ENCODE assay signal across 15 mouse cellular contexts in genomic region chr19:5827044-5827443, GRCm38 (mm10). TPM values are rescaled to one million over a fixed set of nuclear protein-coding genes. Genes with fewer than 3 reads are reported as not detected.
DNase-seq lines count a peak whose midpoint lies in the region; ATAC-seq and TF ChIP-seq lines count a peak whose summit lies in the region.
"Had no signal": no experiment of that assay in that cellular context is flagged by ENCODE, and none has a peak within 500 bp of the region (broad histone marks: within the 10 kb centered on the region; RNA-seq: fewer than 3 reads in every experiment).

No protein-coding gene starts in this region.

- H3K36me3 ChIP-seq in heart, adult 2 months (ENCODE audit: control insufficient read depth, insufficient read depth, low read length): peaks cover 57% of the 10 kb centered on the region
- H3K36me3 ChIP-seq in kidney, adult 2 months (ENCODE audit: control insufficient read depth, insufficient read depth, low read length): peaks cover 7% of the 10 kb centered on the region; the same call in 1 of the 2 replicates
- H3K36me3 ChIP-seq in midbrain, embryonic 15.5 days (replicated peaks): no peaks in the 10 kb centered on the region
- H3K36me3 ChIP-seq in midbrain, embryonic 14.5 days (ENCODE audit: control insufficient read depth, insufficient read depth, low read length): no peaks in the 10 kb centered on the region
- H3K36me3 ChIP-seq: forebrain, embryonic 10.5 days; neural tube, embryonic 12.5 days had no signal

- no peak for TF ChIP-seq CTCF in heart, adult 2 months (IDR thresholded peaks at IDR 0.05)
- no peak for TF ChIP-seq CTCF in kidney, adult 2 months (conservative IDR thresholded peaks at IDR 0.05; ENCODE audit: insufficient read depth, insufficient read length, low read depth, low read length)

- ATAC-seq in midbrain, embryonic 15.5 days (replicated peaks): no peak
- no peak for ATAC-seq in midbrain, embryonic 14.5 days (ENCODE audit: low FRiP score, low TSS enrichment)

- no peak for DNase-seq in heart, adult 2 months
- no peak for DNase-seq in heart, postnatal 10 days
- no peak for DNase-seq in kidney, adult 2 months
- no peak for DNase-seq in kidney, postnatal 25 days
- no peak for DNase-seq in midbrain, embryonic 14.5 days
- DNase-seq in thymus, postnatal 10 days (ENCODE audit: low spot score in 2 of 2): no peak
- DNase-seq in ovary, postnatal 36 days (ENCODE audit: low spot score): no peak
- DNase-seq: B cell, adult 2 months; cerebellum, adult 9-10 months; thymus, postnatal 14 days had no signal

- H3K9ac ChIP-seq in heart, adult 2 months (ENCODE audit: low read depth, low read length): peak overlapping the region; percentile 21
- no peak overlapping the region for H3K9ac ChIP-seq in midbrain, embryonic 15.5 days
- no peak overlapping the region for H3K9ac ChIP-seq in midbrain, embryonic 14.5 days (replicated peaks; ENCODE audit: low read length)
- H3K9ac ChIP-seq: neural tube, embryonic 12.5 days had no signal

- no peak overlapping the region for H3K4me3 ChIP-seq in heart, adult 2 months
- no peak overlapping the region for H3K4me3 ChIP-seq in kidney, adult 2 months (ENCODE audit: insufficient read depth, low read depth, low read length)
- no peak overlapping the region for H3K4me3 ChIP-seq in midbrain, embryonic 15.5 days
- H3K4me3 ChIP-seq in midbrain, embryonic 14.5 days (replicated peaks; ENCODE audit: low read depth, low read length): no peak overlapping the region
- H3K4me3 ChIP-seq: forebrain, embryonic 10.5 days; layer of hippocampus, adult 2 months; neural tube, embryonic 12.5 days had no signal

- peak overlapping the region; percentile 72 for H3K27ac ChIP-seq in heart, adult 2 months
- peak overlapping the region; percentile 72 for H3K27ac ChIP-seq in kidney, adult 2 months (ENCODE audit: insufficient read depth, low read depth, low read length)
- 0 out of 2 replicates have a peak overlapping the region, but pooled peaks have one; percentile 20 for H3K27ac ChIP-seq in midbrain, embryonic 15.5 days
- H3K27ac ChIP-seq in midbrain, embryonic 14.5 days (replicated peaks; ENCODE audit: low read depth, low read length): no peak overlapping the region
- H3K27ac ChIP-seq: forebrain, embryonic 10.5 days; layer of hippocampus, adult 2 months; neural tube, embryonic 12.5 days had no signal

- no peaks in the 10 kb centered on the region for H3K79me2 ChIP-seq in heart, adult 2 months (replicated peaks; ENCODE audit: control insufficient read depth, insufficient read depth, low read length)

- no peak; the same call in 1 of the 2 replicates for TF ChIP-seq POLR2A in heart, adult 2 months (IDR thresholded peaks at IDR 0.05; ENCODE audit: insufficient read depth, low read depth, low read length)
- peak; percentile 32 for TF ChIP-seq POLR2A in kidney, adult 2 months (IDR thresholded peaks at IDR 0.05; ENCODE audit: low read depth, low read length)

- H3K4me1 ChIP-seq in heart, adult 2 months (ENCODE audit: control insufficient read depth, insufficient read depth, low read length): peaks cover 35% of the 10 kb centered on the region
- H3K4me1 ChIP-seq in kidney, adult 2 months (ENCODE audit: control insufficient read depth, insufficient read depth, low read length): peaks cover 44% of the 10 kb centered on the region
- peaks cover 15% of the 10 kb centered on the region for H3K4me1 ChIP-seq in midbrain, embryonic 15.5 days
- 0 out of 2 replicates have a peak, but pooled peaks cover 5% of the 10 kb centered on the region for H3K4me1 ChIP-seq in midbrain, embryonic 14.5 days (ENCODE audit: control insufficient read depth, insufficient read depth, low read length)

- H3K27me3 ChIP-seq in heart, adult 2 months (ENCODE audit: control insufficient read depth, insufficient read depth, low read length): no peaks in the 10 kb centered on the region
- no peaks in the 10 kb centered on the region for H3K27me3 ChIP-seq in kidney, adult 2 months (replicated peaks; ENCODE audit: control insufficient read depth, insufficient read depth, low read length)
- no peaks in the 10 kb centered on the region for H3K27me3 ChIP-seq in midbrain, embryonic 15.5 days (replicated peaks)
- no peaks in the 10 kb centered on the region for H3K27me3 ChIP-seq in midbrain, embryonic 14.5 days (ENCODE audit: control insufficient read depth, insufficient read depth, low read length)

- no peak overlapping the region for H3K4me2 ChIP-seq in midbrain, embryonic 15.5 days
- no peak overlapping the region for H3K4me2 ChIP-seq in midbrain, embryonic 14.5 days (ENCODE audit: low read length)
- H3K4me2 ChIP-seq: neural tube, embryonic 12.5 days had no signal

- no peak for TF ChIP-seq EP300 in heart, adult 2 months (IDR thresholded peaks at IDR 0.05; ENCODE audit: insufficient read depth, low read depth, low read length)

- no peaks in the 10 kb centered on the region for H3K9me3 ChIP-seq in midbrain, embryonic 15.5 days
- H3K9me3 ChIP-seq in midbrain, embryonic 14.5 days (ENCODE audit: control insufficient read depth, low read length): no peaks in the 10 kb centered on the region
- H3K9me3 ChIP-seq: forebrain, embryonic 10.5 days; G1E; neural tube, embryonic 12.5 days had no signal

- intact Hi-C loops in heart, adult 2 months (cut with DNase I): no loop called here
- intact Hi-C loops in heart, postnatal 10 days (cut with DNase I): no loop called here

- 72% methylated on average over 6 of the region's 6 CpGs for WGBS in heart, adult 2 months
- 76% methylated on average over 6 of the region's 6 CpGs for WGBS in kidney, adult 2 months
- 86% methylated on average over 6 of the region's 6 CpGs for WGBS in midbrain, embryonic 15.5 days
- WGBS in midbrain, embryonic 14.5 days: 92% methylated on average over 6 of the region's 6 CpGs

RNA-seq across cellular contexts. Expression of gene Frmd8, which starts 48.0 kb away (rescaled TPM):
- 1 to 10 TPM; 7.7 to 8.4 TPM for total RNA-seq in heart, adult 2 months (2021)
- polyA plus RNA-seq in heart, adult 2 months (2012; rRNA removed): 7.0 and 9.3 TPM in 2 replicates
- 10 to 100 TPM; 19.0 to 20.5 TPM for total RNA-seq in heart, postnatal 10 days (2021)
- 18.5 and 23.1 TPM in 2 replicates for polyA plus RNA-seq in kidney, adult 2 months (2012; rRNA removed)
- 16.1 and 19.2 TPM in 2 replicates for polyA plus RNA-seq in midbrain, embryonic 15.5 days (2015; fragmentation: Nextera tagmentation; extraction: Ambion mirVana)
- 8.3 and 12.2 TPM in 2 replicates for polyA plus RNA-seq in midbrain, embryonic 14.5 days (2014; fragmentation: Nextera tagmentation; extraction: Ambion mirVana)

RNA-seq across cellular contexts. Expression of gene Slc25a45, which starts 50.6 kb away (rescaled TPM):
- total RNA-seq in heart, adult 2 months (2021): 1 to 10 TPM; 2.8 TPM
- 7.9 and 8.2 TPM in 2 replicates for polyA plus RNA-seq in heart, adult 2 months (2012; rRNA removed)
- 1 to 10 TPM; 4.6 to 5.9 TPM for total RNA-seq in heart, postnatal 10 days (2021)
- polyA plus RNA-seq in kidney, adult 2 months (2012; rRNA removed): 52.7 and 63.4 TPM in 2 replicates
- 2.0 and 2.9 TPM in 2 replicates for polyA plus RNA-seq in midbrain, embryonic 15.5 days (2015; fragmentation: Nextera tagmentation; extraction: Ambion mirVana)
- 0.73 and 1.2 TPM in 2 replicates for polyA plus RNA-seq in midbrain, embryonic 14.5 days (2014; fragmentation: Nextera tagmentation; extraction: Ambion mirVana)

RNA-seq across cellular contexts. Expression of gene Scyl1, which starts 55.8 kb away (rescaled TPM):
- total RNA-seq in heart, adult 2 months (2021): 10 to 100 TPM; 57.2 to 70.0 TPM
- polyA plus RNA-seq in heart, adult 2 months (2012; rRNA removed): 95.6 and 113 TPM in 2 replicates
- 10 to 100 TPM; 63.4 to 65.7 TPM for total RNA-seq in heart, postnatal 10 days (2021)
- 107 and 134 TPM in 2 replicates for polyA plus RNA-seq in kidney, adult 2 months (2012; rRNA removed)
- polyA plus RNA-seq in midbrain, embryonic 15.5 days (2015; fragmentation: Nextera tagmentation; extraction: Ambion mirVana): 87.6 and 94.7 TPM in 2 replicates
- 73.5 and 78.2 TPM in 2 replicates for polyA plus RNA-seq in midbrain, embryonic 14.5 days (2014; fragmentation: Nextera tagmentation; extraction: Ambion mirVana)
